Mouse (Mus musculus) liver, adult 2 months (tissue): ENCODE measurements at regions not wholly inside any gene's neighbourhood (a gene's known extent, or its start where the extent isn't known, plus 50 kb on each side); places are given as distances from the start of the nearest gene placed in this dataset.

Source experiments
- DNase-seq: peaks from one replicate; pipeline ENCODE4 v3.0.0-alpha.2; 2011; ENCODE audit warnings: low read depth, low spot score; ENCODE audit errors: extremely low read depth
- H3K27ac ChIP-seq: fragments of 200-500 bp; replicated peaks from 2 replicates; pipeline ENCODE4 v1.5.1; 2012; ENCODE audit warnings: low read depth, mild to moderate bottlenecking, control low read depth, inconsistent platforms, low read length; ENCODE audit not compliant: insufficient read depth
- H3K27me3 ChIP-seq: fragments of 200-500 bp; 2 replicates; pipeline ENCODE4 v1.6.1; 2012; ENCODE audit warnings: mild to moderate bottlenecking, moderate library complexity, low read length, inconsistent platforms; ENCODE audit not compliant: control insufficient read depth, insufficient read depth
- H3K36me3 ChIP-seq: fragments of 200-500 bp; 2 replicates; pipeline ENCODE4 v1.6.1; 2012; ENCODE audit warnings: low read length, inconsistent platforms; ENCODE audit not compliant: control insufficient read depth, insufficient read depth
- H3K4me1 ChIP-seq: fragments of 200-500 bp; 2 replicates; pipeline ENCODE4 v1.6.1; 2011; ENCODE audit warnings: low read length; ENCODE audit not compliant: control insufficient read depth, insufficient read depth
- H3K4me3 ChIP-seq: fragments of 200-500 bp; 2 replicates; pipeline ENCODE4 v1.5.1; 2011; ENCODE audit warnings: low read depth, mild to moderate bottlenecking, control low read depth, low read length, moderate library complexity; ENCODE audit not compliant: insufficient read depth
- H3K79me2 ChIP-seq: fragments of 200-500 bp; 2 replicates; pipeline ENCODE4 v1.6.1; 2012; ENCODE audit warnings: inconsistent platforms, mild to moderate bottlenecking, low read length, moderate library complexity; ENCODE audit not compliant: control insufficient read depth, insufficient read depth
- H3K9ac ChIP-seq: fragments of 200-500 bp; 2 replicates; pipeline ENCODE4 v1.6.1; 2012; ENCODE audit warnings: low read depth, mild to moderate bottlenecking, control low read depth, inconsistent platforms, low read length
- CTCF ChIP-seq: fragments of 200-500 bp; IDR thresholded peaks from 2 replicates; pipeline ENCODE4 v1.5.1; 2011; ENCODE audit warnings: low read depth, low read length, control low read depth
- POLR2A ChIP-seq: fragments of 200-500 bp; IDR thresholded peaks from 2 replicates; pipeline ENCODE4 v1.6.1; 2011; ENCODE audit warnings: low read length, control low read depth; ENCODE audit not compliant: insufficient read depth; ENCODE audit errors: extremely low read depth
- WGBS: fragments of 180-500 bp; shearing (Covaris S2); methylation state at CpG from one replicate; pipeline ENCODE4 v1.1.7; 2018; 5-methylcytosine and 5-hydroxymethylcytosine counted together

DNA sequence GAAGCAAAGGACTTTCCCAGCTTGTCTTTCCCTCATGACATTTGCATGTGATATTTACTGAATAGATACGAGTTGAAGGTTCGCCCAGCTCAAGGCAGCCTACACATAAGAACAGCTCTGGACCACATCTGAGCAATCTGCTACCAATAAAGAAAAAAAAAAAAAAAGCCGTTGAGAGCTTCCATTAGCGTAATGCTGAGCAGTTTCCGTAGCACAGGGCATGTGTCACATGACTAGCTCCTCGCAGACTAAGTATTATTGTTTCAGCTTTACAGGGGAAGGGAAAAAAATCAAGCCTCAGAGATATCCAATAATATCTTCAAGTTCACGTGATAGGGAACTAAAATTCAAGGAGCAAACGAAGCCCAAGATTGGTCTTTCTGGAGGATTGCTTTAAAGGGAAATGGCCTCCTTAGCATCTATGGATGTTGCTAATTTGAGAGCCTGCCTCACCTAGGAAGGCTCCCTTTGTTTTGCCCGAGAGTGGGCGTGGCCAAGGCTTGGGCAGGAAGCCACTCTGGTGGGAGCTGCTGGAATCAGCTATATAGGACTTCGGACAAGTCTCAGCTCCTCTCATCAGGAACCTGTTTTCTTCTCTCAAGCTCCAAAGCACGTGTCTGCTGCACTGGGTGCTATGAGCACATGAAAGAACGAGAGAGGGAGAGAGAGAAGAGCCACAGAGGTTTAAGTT lies 157.0 kb upstream of the Gm49356 start:
- Histone ChIP-seq H3K27ac (no peak overlapping the region; the same call in 1 of the 2 replicates), H3K36me3 (no peaks in the 10 kb centered on the region), H3K9ac (no peak overlapping the region), H3K4me3 (no peak overlapping the region), H3K79me2 (no peaks in the 10 kb centered on the region), H3K4me1 (no peaks in the 10 kb centered on the region), H3K27me3 (no peaks in the 10 kb centered on the region)
- peak; percentile 20 for DNase-seq
- WGBS = 51% methylated on average over 13 of the region's 13 CpGs
- TF ChIP-seq POLR2A (no peak), CTCF (no peak)
